Mouse (Mus musculus) embryonic facial prominence, embryonic 14.5 days (tissue): Measurements from ENCODE around the gene Gm49337. TPM values are rescaled to one million over a fixed set of nuclear protein-coding genes. Genes with fewer than 3 reads are reported as not detected.

Experiments
- ATAC-seq: fragments of 200-750 bp; cut with Nextera tagmentation; 2 replicates; pipeline ENCODE4 v1.8.0; 2017; ENCODE audit warnings: low read depth, moderate number of reproducible peaks, moderate TSS enrichment
- DNase-seq: peaks from one replicate; pipeline ENCODE4 v3.0.0-alpha.2; 2015; ENCODE audit warnings: low spot score
- H3K27ac ChIP-seq: fragments of 300-500 bp; sonication (generic); replicated peaks from 2 replicates; pipeline ENCODE4 v1.5.1; 2014; ENCODE audit warnings: low read depth, mild to moderate bottlenecking, low read length, moderate library complexity
- H3K27me3 ChIP-seq: fragments of 300-500 bp; sonication (generic); replicated peaks from 2 replicates; pipeline ENCODE4 v1.6.1; 2014; ENCODE audit warnings: low read length; ENCODE audit not compliant: control insufficient read depth, insufficient read depth
- H3K36me3 ChIP-seq: fragments of 300-500 bp; sonication (generic); 2 replicates; pipeline ENCODE4 v1.6.1; 2014; ENCODE audit warnings: low read length, mixed read lengths; ENCODE audit not compliant: control insufficient read depth, insufficient read depth
- H3K4me1 ChIP-seq: fragments of 300-500 bp; sonication (generic); 2 replicates; pipeline ENCODE4 v1.6.1; 2014; ENCODE audit warnings: antibody characterized with exemption, low read length; ENCODE audit not compliant: control insufficient read depth, insufficient read depth
- H3K4me2 ChIP-seq: fragments of 300-500 bp; sonication (generic); 2 replicates; pipeline ENCODE4 v1.6.1; 2014; ENCODE audit warnings: low read depth, mild to moderate bottlenecking, low read length, moderate library complexity, mixed read lengths
- H3K4me3 ChIP-seq: fragments of 300-500 bp; sonication (generic); 2 replicates; pipeline ENCODE4 v1.5.1; 2014; ENCODE audit warnings: low read depth, mild to moderate bottlenecking, low read length
- H3K9ac ChIP-seq: fragments of 300-500 bp; sonication (generic); 2 replicates; pipeline ENCODE4 v1.6.1; 2014; ENCODE audit warnings: low read depth, mild to moderate bottlenecking, low read length, moderate library complexity, mixed read lengths
- H3K9me3 ChIP-seq: fragments of 300-500 bp; sonication (generic); 2 replicates; pipeline ENCODE4 v1.6.1; 2016; ENCODE audit warnings: low read length; ENCODE audit not compliant: control insufficient read depth
- WGBS: fragments of 180-500 bp; shearing (Covaris S2); extraction: QIAGEN DNeasy Blood & Tissue Kit; methylation state at CpG from one replicate; pipeline ENCODE4 v1.1.7; 2014; 5-methylcytosine and 5-hydroxymethylcytosine counted together
- polyA plus RNA-seq: library from polyadenylated mRNA; unstranded; fragments of >200 nt; fragmentation: Nextera tagmentation; extraction: Ambion mirVana; gene quantifications from 2 replicates; pipeline ENCODE4 v1.2.1, GENCODE M21; 2014

Gene Gm49337
- not detected in 2 replicates for polyA plus RNA-seq

DNA sequence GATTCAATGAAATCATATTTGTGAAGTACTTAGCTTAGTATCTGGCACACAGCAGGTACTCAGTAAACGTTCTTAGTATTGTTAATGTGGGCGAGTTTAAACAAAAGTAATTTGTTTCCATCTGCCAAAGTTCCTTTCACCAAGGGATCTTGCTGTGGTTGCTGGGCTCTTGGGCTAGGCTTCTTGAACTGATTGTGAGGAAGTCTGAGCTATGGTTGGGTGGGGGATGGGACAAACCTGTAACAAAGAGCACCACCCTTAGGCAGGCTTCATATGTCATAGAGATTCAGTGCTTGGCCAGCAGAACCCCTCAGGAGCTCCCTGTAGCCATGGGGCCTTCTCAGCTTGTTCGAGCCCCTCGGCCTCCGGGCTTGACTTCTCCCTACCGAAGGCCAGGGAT is at the start of gene Gm49337, which contains the start of gene 1700042G07Rik:
Gene Gm49337, plus strand, starts transcription at position 313 of the 400 bp plus-strand sequence.
Gene 1700042G07Rik, plus strand, starts transcription at position 301 of the 400 bp plus-strand sequence.
- WGBS: 85% methylated on average over 6 of the region's 6 CpGs
- Histone ChIP-seq H3K4me2 (no peak within 1 kb of the TSS), H3K9ac (no peak within 1 kb of the TSS), H3K36me3 (no peaks in the 10 kb centered on the region), H3K9me3 (no peaks in the 10 kb centered on the region), H3K4me1 (peaks cover 24% of the 10 kb centered on the region), H3K27me3 (no peaks in the 10 kb centered on the region), H3K4me3 (no peak within 1 kb of the TSS), H3K27ac (no peak within 1 kb of the TSS)
- ATAC-seq (no peak), DNase-seq (no peak)

DNA sequence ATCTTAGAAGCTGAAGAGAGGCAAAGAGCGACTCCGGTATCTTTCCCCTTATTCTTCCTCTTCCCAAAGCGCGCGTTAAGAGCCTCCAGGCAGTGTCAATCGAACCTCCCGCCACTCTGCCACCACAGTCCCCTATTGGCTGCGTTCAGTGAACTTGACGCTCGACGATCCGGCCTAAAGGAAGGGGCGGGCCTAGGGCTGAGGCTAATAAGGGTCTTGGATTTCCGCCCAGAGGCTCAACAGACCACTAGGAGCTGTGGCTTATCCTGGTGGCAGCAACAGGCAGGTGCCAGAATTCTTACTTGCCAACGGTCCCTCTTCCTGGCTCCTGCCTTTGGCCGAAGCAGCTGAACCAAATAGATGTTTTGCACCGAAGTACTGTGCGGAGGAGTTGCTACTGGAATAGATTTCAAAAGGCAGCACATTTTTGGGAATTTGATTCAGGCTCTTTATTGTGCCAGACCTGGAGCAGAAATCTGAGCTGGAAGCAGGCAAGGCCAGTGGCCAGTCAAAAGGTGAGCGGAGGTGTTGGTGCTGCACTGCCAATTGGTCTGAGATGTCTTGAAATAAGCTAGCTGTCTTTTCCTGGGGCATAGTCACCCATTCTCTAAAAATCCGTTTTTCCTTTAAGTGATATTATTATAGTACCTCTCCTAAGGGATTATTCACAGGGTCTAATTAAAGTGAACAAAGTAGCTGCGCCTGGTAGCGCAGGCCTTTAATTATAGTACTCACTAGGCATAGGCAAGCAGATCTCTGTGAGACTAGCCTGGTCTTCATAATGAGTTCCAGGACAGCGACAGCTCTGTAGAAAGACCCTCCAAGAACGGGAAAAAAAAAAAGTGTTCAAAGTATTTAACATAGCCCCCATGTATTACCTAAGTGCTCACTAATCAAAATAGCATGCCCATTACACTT is 49.3 kb upstream of the Gm49337 start, which contains the start of the genes Rad54l and Pomgnt1:
Gene Rad54l, minus strand, starts transcription at position 89 of the 918 bp plus-strand sequence.
Gene Pomgnt1, plus strand, starts transcription at position 239 of the 918 bp plus-strand sequence.
- ATAC-seq: peak; percentile 98
- Histone ChIP-seq H3K27ac (peak within 1 kb of the TSS; percentile 8; the same call in 1 of the 2 replicates), H3K4me1 (peaks cover 6% of the 10 kb centered on the region), H3K36me3 (no peaks in the 10 kb centered on the region), H3K9me3 (no peaks in the 10 kb centered on the region), H3K4me3 (peak within 1 kb of the TSS; percentile 63), H3K27me3 (no peaks in the 10 kb centered on the region), H3K9ac (peak within 1 kb of the TSS; percentile 76), H3K4me2 (peak within 1 kb of the TSS; percentile 80)
- WGBS: 5% methylated on average over 24 of the region's 24 CpGs
- DNase-seq: peak; percentile 98

DNA sequence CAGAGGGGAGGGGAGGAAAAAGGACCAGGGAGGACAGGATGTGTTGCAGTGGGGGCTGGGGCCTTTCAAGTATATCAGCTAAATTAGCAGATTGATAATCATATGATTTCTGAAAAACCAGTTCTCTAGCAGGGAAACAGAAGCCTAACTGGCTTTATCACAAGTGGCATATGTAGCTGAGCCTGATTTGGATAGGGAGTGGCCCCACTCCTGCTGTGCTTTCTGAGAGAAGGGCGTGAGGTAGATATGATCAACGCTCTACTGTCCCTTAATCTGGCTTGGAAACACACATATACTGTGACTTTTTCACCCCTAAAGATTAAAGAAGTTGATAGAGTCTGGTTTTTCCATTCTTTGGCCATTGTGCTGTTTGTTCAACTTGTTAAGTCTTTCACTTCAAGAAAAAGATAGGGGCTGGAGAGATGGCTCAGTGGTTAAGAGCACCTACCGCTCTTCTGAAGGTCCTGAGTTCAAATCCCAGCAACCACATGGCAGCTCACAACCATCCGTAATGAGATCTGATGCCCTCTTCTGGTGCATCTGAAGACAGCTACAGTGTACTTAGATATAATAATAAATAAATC is 47.3 kb upstream of the Gm49337 start:
- Histone ChIP-seq H3K4me1 (peaks cover 6% of the 10 kb centered on the region), H3K4me2 (no peak overlapping the region), H3K4me3 (no peak overlapping the region), H3K36me3 (no peaks in the 10 kb centered on the region), H3K27me3 (no peaks in the 10 kb centered on the region), H3K27ac (no peak overlapping the region), H3K9me3 (no peaks in the 10 kb centered on the region), H3K9ac (no peak overlapping the region)
- DNase-seq (no peak), ATAC-seq (no peak)
- 93% methylated on average over 4 of the region's 4 CpGs for WGBS

DNA sequence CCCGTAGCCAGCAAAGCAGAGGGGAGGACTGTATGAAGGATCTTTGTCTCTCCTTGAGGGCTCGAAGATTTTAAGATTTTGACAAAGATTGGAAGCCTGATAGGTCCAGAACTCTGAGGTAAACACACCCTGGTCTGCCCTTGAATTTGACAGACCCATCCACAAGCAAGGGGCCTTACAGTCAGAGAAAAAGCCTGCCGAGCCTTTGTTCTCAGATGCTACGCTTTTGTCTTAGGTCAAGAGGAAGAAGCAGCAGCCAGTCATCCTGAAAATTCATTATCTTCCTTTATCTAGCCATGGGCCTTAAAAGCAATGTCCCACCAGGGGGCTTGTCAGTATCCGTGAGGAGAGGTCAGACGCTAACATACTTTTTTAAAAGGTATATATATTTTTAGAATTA is 45.2 kb upstream of the Gm49337 start:
- 75% methylated on average over 6 of the region's 6 CpGs for WGBS

DNA sequence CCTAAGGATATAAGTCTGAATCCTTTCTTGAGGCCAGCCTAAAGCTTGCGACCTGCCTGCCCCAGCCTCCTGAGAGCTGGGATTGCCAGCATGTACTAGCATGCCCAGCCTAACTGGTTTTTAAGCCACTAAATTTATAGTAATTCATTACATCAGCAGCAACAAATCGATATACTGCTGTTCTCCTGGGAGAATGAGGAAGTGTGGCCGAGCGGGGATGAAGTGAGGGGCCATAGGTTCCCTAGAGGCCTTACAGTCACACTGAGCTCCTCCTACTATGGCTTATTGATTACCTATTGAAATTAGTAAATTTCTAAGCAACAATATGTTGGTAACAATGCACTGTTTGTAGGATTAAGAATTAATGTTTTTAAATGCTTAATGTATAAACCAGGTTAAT is 40.1 kb upstream of the Gm49337 start:
- Histone ChIP-seq H3K27ac (no peak overlapping the region), H3K27me3 (no peaks in the 10 kb centered on the region), H3K9me3 (no peaks in the 10 kb centered on the region), H3K4me1 (no peaks in the 10 kb centered on the region), H3K4me3 (no peak overlapping the region), H3K4me2 (no peak overlapping the region), H3K36me3 (no peaks in the 10 kb centered on the region), H3K9ac (no peak overlapping the region)
- WGBS: 71% methylated on average over 4 of the region's 4 CpGs
- DNase-seq (no peak), ATAC-seq (no peak)

More for the DNA sequence above, 45.2 kb upstream of the Gm49337 start:
- Histone ChIP-seq H3K4me1 (peaks cover 6% of the 10 kb centered on the region), H3K4me3 (no peak overlapping the region), H3K9ac (no peak overlapping the region), H3K27ac (no peak overlapping the region), H3K36me3 (no peaks in the 10 kb centered on the region), H3K9me3 (no peaks in the 10 kb centered on the region), H3K4me2 (no peak overlapping the region), H3K27me3 (no peaks in the 10 kb centered on the region)
- no peak for DNase-seq
- ATAC-seq: no peak

DNA sequence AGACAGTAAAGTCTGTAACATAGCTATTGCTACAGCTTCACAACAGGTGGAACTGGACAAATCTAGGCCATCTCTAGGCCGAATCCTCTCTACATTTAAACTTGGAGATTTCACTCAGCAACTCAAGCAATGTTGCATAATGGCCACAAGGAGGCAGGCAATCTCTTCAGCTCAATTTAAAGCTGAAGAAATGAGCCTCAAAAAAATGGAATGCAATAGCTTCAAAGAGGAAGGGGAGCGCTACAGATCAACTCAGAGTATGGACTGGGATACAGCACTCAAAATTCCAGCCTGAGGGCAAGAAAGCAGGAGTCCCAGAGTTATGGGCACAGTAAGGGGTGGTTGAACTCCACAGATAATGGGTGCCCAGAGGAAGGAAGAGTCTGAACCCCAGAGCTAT is 38.2 kb upstream of the Gm49337 start:
- no peaks in the 10 kb centered on the region for H3K36me3 ChIP-seq
- H3K4me3 ChIP-seq: no peak overlapping the region
- ATAC-seq (no peak), DNase-seq (peak; percentile 81)
- H3K4me1 ChIP-seq: no peaks in the 10 kb centered on the region
- H3K9me3 ChIP-seq: no peaks in the 10 kb centered on the region
- H3K27ac ChIP-seq: no peak overlapping the region
- no peak overlapping the region for H3K9ac ChIP-seq
- WGBS: 22% methylated on average over 2 of the region's 2 CpGs
- no peak overlapping the region for H3K4me2 ChIP-seq
- no peaks in the 10 kb centered on the region for H3K27me3 ChIP-seq

DNA sequence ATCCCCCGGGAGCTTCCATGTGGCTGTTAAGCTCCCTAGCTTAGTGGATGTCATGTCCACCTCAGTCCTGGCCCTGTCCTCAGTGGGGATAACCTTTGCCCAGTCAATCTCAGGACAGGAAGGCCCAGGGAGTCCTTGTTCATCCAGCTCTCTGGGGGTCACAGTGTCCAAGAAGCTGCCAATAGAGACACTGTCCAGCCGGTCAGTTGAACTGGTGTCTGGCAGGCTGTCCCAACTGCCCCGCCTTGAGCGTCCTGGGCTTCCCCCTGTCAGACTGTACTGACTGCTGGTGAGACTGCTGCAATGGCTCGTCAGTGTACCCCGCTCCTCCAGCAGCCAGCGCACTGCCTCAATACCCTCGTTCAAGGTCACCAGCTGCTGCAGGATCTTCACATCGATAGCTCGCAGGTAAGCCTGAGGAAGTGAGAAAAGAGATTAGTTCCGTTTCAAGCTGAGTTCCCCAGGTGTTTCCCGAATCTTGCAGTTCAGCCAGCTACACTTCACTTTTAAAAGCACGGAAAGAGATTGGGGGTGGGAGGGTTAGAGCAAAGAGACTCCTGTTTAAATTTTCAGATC is 35.7 kb upstream of the Gm49337 start:
- H3K4me3 ChIP-seq: no peak overlapping the region
- H3K9me3 ChIP-seq: no peaks in the 10 kb centered on the region
- no peak overlapping the region for H3K4me2 ChIP-seq
- WGBS: 42% methylated on average over 13 of the region's 13 CpGs
- H3K4me1 ChIP-seq: no peaks in the 10 kb centered on the region
- no peak overlapping the region for H3K27ac ChIP-seq
- no peak overlapping the region for H3K9ac ChIP-seq
- H3K36me3 ChIP-seq: no peaks in the 10 kb centered on the region
- ATAC-seq: no peak
- no peaks in the 10 kb centered on the region for H3K27me3 ChIP-seq
- no peak for DNase-seq

DNA sequence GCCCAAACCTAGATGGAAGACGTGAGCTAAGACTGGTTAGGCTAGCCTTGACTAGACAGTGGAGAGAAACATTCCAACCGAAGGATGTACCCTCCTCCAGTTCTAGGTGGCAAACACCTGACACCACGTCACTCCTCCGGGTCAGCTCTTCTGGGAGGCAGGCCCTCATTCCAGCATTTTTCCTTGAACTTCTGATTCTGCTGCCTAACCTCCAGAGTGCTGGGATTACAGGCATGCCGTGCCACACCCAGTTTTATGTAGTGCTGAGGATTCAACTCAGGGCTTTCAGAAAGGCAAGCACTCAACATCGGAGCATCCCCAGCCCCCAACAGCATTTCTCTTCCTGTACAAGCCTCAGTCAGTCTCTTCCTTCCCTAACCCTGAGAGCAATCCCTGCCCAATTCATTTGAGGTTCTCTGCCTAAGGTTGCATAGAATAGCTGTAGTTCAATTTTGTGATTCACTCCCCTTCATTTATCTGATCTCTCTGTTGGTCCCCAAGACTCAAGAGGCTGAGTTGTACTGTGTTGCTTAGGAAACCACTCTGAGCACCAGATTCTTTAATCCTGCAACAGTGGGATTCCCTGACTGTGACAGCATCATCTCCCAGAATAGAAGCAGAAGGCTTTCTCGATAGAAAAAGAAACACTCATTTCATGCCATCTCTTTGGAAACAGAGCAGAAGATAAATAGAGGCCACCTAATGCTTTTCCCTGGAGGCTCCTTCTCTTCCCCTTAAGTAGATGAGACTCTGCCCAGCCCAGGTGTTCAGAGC is 32.2 kb upstream of the Gm49337 start:
- Histone ChIP-seq H3K4me3 (no peak overlapping the region), H3K4me2 (no peak overlapping the region), H3K9me3 (no peaks in the 10 kb centered on the region), H3K36me3 (no peaks in the 10 kb centered on the region), H3K27ac (no peak overlapping the region), H3K27me3 (no peaks in the 10 kb centered on the region), H3K4me1 (no peaks in the 10 kb centered on the region), H3K9ac (no peak overlapping the region)
- WGBS: 76% methylated on average over 7 of the region's 7 CpGs
- DNase-seq (no peak), ATAC-seq (no peak)
